Mouse (Mus musculus) layer of hippocampus, adult 18-20 months (tissue): ENCODE data around the gene Tuba1a. TPM values are rescaled to one million over a fixed set of nuclear protein-coding genes. Genes with fewer than 3 reads are reported as not detected.
"Not testable (repeated sequence)": the region's sequence is repeated elsewhere in the genome, so short reads cannot be mapped to it uniquely, and the experiment has no call there.

Experiments
- DNase-seq, 2 experiments: peaks; one replicate each; pipeline ENCODE4 v3.0.0; 2022; ENCODE audit warnings: low spot score in 2 of 2
- total RNA-seq, 2 experiments: library from RNA; stranded (reverse); gene quantifications; 2 replicates each; pipeline ENCODE4 v1.2.3; 2021

Gene Tuba1a
- total RNA-seq, 2 experiments from 2014 or later = 699 to 750 TPM

DNA sequence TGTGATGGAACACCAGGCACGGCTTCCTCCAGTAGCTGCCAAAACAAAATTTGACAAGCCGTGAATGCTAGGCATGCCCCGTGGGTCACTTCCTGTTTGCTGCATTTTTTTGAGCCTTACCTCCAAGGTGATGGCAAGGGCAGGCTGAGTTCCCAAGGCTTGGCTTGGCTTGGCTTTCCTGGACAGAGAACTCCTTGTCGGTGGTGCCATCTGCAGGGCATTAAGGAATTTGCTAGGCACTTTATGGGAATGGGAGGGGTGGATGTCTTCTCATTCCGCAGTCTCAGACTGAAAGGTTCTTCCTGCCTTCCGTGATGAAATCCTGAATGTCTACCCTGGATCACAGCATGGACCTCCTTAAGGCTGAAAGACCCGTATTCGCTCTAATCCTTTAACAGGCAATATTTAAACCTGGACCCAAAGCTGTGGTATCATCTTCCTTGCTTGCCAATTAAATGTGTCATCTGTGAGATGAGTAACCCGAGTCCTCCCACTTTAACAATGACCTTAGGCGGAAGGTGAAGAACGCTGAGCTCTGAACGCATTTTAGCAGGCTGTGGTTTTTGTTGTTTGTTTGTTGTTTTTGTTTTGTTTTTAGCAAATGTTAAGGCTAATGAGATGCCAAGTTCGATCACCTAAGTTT, 24.8 kb downstream of the Tuba1a start:
- peak; percentile 46 to 78 for DNase-seq

DNA sequence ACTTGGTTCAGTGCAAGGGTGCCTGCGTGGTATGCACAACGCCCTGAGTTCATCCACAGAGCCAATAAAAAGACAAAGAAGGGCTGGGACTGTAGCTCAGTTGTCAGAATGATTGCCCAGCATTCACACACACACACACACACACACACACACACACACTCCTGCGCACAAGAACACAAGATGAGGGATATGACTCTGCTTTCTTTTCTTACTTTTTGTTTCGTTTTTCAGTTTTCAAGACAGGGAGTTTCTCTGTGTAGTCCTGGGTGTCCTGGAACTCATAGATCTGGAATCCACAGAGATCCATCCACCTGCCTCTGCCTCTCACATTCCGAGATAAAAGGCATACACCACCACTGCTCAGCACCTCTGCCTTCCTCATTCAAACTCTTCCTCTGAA, 25.9 kb downstream of the Tuba1a start:
- no peak for DNase-seq

DNA sequence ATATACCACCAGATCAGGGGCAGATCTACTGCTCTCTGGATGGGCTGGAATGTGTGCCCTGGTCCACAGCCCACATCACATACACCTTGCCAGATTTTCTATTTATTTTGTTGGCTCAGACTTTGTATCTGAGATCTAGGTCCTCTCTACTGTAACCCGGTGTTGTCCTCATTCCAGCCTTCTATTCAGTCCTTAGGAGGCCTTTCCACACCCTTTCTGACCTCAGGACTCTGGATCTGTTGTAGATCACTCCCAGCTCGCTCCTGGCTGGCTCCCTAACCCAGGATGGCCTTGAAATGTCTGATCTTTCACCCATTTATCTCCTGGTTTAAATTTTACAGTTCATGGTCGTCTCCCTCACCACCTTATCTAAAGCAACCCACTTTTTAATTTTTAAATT, 28.8 kb downstream of the Tuba1a start:
- DNase-seq = no peak

DNA sequence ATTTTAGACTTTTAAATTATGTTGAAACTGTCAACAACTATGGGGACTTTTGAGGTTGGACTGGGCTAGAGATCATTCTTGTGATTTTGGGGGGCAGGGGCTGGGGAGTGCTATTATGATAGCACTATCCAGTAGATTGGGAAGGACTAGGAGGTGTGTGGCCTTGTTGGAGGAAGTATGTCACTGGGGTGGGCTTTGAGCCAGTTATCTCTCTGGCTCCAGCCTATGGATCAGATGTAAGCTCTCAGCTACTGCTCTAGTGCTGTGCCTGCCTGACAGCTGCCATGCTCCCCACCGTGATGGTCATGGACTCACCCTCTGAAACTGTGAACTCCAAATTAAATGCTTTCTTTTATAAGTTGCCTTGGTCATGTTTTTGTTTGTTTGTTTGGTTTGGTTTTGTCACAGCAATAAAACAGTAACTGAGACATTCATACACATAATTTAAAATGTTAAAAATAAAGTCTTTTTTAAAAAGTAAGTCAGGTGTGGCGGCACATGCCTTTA, 30.4 kb downstream of the Tuba1a start:
- DNase-seq = no peak

DNA sequence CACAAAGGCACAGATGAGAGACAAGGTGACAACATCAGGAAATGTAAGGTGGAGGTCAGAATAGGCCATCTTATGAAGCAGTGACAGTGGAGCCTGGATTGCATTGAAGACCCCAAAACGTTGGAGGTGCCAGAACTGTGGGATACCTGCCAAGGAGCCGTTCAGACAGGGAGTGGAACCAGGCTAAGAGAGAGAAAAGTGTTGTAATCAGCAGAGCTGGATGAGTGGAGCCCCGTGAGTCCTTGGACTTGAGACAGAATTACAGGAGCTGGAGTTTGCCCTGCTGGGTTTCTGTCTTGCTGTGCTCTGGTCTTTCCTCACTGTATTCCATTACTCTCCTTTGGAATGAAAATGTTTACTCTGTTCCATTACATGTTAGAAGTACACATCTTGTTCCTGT, 30.9 kb downstream of the Tuba1a start:
- DNase-seq = no peak

DNA sequence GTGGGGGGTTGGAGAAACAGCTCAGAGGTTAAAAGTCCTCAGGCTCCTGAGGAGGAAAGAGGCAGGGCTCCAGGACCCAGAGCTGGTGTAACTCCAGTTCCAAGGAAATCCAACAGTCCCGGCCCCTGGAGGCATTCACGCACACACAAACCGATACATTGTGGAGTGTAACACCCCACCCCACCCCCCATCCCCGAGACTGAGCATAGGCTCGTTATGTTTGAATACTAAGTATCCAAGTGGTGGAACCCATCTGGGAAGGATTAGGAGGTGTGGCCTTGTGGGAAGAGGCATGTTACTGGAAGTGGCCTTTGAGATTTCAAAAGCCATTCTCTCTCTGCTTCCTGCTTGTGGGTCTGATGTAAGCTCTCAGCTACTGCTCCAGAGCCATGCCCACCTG, 32.0 kb downstream of the Tuba1a start:
- no peak for DNase-seq

DNA sequence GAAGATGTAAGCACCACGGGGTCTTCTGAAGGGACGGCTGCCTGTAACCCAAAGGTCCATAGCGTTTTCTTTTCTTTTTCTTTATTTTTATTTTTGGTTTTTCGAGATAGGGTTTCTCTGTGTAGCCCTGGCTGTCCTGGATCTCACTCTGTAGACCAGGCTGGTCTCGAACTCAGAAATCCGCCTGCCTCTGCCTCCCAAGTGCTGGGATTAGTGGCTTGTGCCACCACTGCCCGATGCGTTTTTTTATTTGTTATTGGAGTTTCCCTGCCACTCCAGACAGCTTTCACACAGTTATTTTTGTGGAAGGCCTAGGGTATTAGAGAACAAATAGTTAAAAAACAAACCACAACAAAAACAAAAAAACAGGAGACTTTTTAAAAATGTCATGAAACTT, 35.0 kb downstream of the Tuba1a start:
- DNase-seq = not testable (repeated sequence)

DNA sequence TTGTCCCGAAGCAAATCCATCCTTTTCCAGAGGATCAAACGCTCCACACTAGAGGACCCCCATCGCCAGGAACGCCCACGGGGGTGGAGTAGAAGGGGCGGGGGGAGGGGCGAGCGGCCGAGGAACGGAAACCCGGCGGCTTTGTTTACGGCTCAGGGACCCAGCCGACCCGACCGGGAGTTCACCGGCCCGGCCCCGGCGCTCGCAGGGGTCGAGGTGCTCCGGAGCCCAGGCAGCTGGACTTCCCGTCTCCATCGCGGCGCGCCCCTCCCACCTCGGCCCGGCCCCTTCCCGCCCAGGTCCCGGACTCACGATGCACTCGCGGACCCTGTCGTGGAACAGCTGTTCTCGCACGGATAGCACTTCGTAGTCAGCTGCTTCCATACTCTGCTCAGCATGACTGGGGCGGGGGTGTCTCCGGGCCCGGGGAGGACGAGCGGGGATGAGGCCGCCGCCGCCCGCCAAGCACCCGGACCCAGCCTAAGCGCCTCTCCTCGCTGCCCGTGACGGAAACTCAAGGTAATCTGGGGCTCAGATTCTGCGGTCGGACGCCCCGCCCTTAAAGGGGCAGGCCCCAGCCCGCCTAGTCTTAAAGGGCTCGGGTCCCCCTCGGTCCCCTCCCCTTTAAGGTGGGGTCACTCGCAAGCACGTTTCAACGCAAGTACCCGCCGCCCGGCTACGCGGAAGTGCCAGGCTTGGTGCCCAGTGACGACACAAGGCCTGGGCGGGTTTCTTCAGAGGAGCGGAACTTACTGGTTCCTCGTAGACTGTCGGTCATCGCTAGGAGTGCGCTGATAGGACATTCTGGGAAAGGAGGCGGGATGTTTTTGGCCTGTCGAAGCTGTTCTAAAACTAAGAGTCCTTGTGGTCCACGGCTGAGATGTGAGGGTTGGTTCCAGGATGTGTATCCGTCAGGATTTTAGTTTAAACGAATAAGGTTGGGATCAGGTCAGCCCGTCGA, 35.7 kb downstream of the Tuba1a start, which contains the start of gene Lmbr1l:
Gene Lmbr1l (minus strand): TSS at position 694 of the 961 bp plus-strand sequence.
- peak; percentile 99 for DNase-seq

DNA sequence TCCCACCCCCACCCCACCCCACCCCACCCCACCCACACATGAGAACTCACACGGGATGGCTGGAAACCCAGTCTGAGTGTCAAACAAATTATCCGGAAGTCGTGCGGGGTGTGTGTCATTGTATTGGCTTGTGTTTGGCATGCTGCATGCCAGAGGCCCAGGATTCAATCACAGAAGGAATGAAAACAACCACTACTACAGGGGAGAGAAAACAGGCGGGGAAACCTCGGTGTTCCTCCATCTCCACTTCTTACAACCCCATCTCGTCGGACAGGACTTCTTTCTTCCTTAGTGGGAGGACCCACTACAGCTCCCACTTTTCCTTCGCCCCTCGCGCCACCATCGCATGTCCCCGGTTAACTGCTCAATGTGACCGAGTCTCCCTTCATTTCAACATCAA, 36.4 kb downstream of the Tuba1a start:
- peak in 1 of 2 experiments; percentile 30 for DNase-seq

DNA sequence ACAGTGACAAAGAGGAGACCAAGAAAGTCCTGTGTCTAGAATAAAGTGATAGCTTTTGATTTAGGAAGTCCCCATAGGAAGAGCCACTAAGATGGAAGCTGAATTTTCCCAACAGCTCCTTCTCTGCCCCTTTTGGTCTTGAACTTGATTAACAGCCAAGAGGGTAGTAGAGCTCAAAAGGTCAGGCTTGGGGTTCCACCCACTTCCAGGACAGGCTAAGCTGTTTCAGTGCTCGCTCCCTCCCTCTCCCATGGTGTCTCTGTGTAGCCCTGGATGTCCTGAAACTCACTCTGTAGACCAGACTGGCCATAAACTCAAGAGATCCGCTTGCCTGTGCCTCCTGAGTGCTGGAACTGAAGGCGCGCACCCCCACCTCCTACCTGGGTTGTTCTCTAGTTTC, 37.5 kb downstream of the Tuba1a start:
- DNase-seq = no peak

DNA sequence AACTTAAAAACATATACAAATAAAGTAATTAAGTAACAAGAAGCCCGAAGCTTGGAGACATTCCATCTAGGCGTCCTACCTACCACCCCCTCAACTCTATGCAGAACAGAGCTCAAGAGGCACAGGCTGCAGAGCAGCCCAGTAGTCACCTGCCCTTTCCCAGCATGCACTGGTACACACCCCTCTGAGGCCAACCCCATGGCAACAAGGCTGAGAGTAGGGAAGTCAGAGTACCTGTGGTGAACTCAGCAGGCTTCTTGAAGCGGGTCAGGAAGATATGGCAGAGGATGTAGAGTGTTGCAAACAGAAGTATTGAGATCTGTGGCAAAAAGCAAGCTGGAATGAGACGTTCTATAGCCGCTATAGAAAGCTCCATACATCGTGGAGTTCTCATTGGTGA, 38.6 kb downstream of the Tuba1a start:
- DNase-seq = no peak

DNA sequence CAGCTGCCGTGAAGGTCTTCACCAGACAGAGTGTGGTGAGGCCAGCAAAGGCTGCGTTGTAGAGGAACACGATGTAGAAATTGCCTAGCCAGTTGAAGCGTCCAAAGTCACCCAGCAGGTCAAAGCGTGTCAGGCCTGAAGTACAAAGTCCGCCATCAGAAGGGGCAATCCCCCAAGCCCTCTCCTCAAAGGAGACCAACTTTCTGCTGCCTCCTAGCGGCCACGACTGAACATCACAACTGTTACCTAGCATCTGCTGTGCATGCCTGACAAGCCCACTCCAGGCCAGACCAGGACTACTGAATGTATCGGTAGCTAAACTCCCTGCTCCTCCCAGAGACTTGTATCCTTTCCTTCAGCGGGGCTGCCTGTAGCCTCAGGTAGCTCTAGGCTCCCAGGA, 48.8 kb downstream of the Tuba1a start:
- DNase-seq = no peak

DNA sequence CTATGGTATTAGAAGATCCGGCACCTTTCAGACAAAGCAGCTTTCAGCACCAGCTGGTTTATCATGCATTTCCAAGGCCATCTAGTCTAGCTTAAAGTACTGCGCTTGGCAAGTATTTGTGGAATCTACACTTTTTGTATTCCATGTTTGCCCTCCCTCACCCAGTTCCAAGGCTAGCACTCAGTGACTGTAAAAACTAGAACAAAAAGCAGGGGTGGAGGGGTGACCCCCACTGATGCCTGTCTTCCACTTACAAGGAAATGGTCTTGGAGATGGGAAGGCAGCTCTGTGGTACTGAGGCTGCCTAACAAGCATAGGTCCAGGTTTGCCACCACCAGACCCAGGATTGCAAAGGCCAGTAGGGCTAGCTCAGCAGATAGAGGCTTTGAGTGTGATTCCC, 50.9 kb downstream of the Tuba1a start:
- DNase-seq = no peak

DNA sequence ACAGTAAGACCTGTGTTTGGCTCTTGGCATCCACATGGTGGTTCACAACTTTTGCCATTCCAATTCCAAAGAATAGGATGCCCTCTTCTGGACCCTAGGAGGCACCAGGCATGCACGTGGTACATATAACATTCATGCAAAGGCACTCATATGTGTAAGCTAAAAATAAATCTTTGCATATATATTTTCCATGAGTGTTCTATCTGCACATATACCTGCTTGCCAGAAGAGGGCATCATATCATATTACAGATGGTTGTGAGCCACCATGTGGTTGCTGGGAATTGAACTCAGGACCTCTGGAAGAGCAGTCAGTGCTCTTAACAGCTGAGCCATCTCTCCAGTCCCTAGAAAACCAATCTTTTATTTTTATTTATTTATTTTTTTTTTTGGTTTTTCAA, 52.0 kb downstream of the Tuba1a start:
- DNase-seq = no peak

Other genes starting within 250 kb of the Tuba1a start
- gene Ccdc65, start 245.5 kb downstream of the Tuba1a start, total RNA-seq = 1 to 10 TPM; 7.4 to 9.7 TPM
- gene Fkbp11, start 225.5 kb downstream of the Tuba1a start, total RNA-seq = 1 to 10 TPM in 1 of 2 experiments, under 1 TPM in 1; 0.97 to 1.4 TPM
- gene Arf3, start 190.5 kb downstream of the Tuba1a start, total RNA-seq = 100 to 1,000 TPM; 830 to 882 TPM
- gene Wnt10b, start 175.6 kb downstream of the Tuba1a start, total RNA-seq = under 1 TPM; 0.23 to 0.64 TPM
- gene Wnt1, start 163.8 kb downstream of the Tuba1a start, total RNA-seq = not detected
- 1,000 to 10,000 TPM; 1,780 to 1,859 TPM for gene Ddn, start 144.2 kb downstream of the Tuba1a start, total RNA-seq
- 10 to 100 TPM; 50.6 to 51.1 TPM for gene Prkag1, start 122.2 kb downstream of the Tuba1a start, total RNA-seq
- 100 to 1,000 TPM in 1 of 2 experiments, 10 to 100 TPM in 1; 89.1 to 103 TPM for gene Kmt2d, start 82.5 kb downstream of the Tuba1a start, total RNA-seq
- gene Rhebl1, start 59.2 kb downstream of the Tuba1a start, total RNA-seq = 1 to 10 TPM; 5.7 to 6.3 TPM
- under 1 TPM; 0.08 to 0.15 TPM for gene Dhh, start 55.2 kb downstream of the Tuba1a start, total RNA-seq
- 10 to 100 TPM; 13.7 to 14.0 TPM for gene Lmbr1l, start 35.5 kb downstream of the Tuba1a start, total RNA-seq
- 100 to 1,000 TPM; 448 to 490 TPM for gene Tuba1b, start 19.1 kb downstream of the Tuba1a start, total RNA-seq
- gene Gm49450, start 152 bp downstream of the Tuba1a start, total RNA-seq = not detected
- gene Tuba1c, start 76.2 kb upstream of the Tuba1a start, total RNA-seq = 10 to 100 TPM; 48.9 to 55.6 TPM
- 1 to 10 TPM in 1 of 2 experiments, under 1 TPM in 1; 0.61 to 1.1 TPM for gene Prph, start 101.5 kb upstream of the Tuba1a start, total RNA-seq
- under 1 TPM in 1 of 2 experiments, not detected in 1; 0.72 TPM for gene Troap, start 120.9 kb upstream of the Tuba1a start, total RNA-seq
- not detected for gene C1ql4, start 134.1 kb upstream of the Tuba1a start, total RNA-seq
- under 1 TPM; 0.20 to 0.27 TPM for gene Dnajc22, start 139.5 kb upstream of the Tuba1a start, total RNA-seq
- 10 to 100 TPM; 30.1 to 31.4 TPM for gene Spats2, start 172.2 kb upstream of the Tuba1a start, total RNA-seq